Mouse (Mus musculus): Measurements from ENCODE around the gene Pacsin2. TPM values are rescaled to one million over a fixed set of nuclear protein-coding genes. Genes with fewer than 3 reads are reported as not detected.
"Not testable (repeated sequence)": the region's sequence is repeated elsewhere in the genome, so short reads cannot be mapped to it uniquely, and the experiment has no call there.

The Pacsin2 gene
- polyA plus RNA-seq, 1 experiment from 2014 or later: 82.4 TPM

- peak overlapping the region; percentile 37 for H3K27ac ChIP-seq
- WGBS: 68% methylated on average over 5 of the region's 5 CpGs
- no peak overlapping the region for H3K4me3 ChIP-seq
- peaks cover 9% of the 10 kb centered on the region; the same call in 1 of the 2 replicates for H3K36me3 ChIP-seq
- no peaks in the 10 kb centered on the region for H3K9me3 ChIP-seq
- no peak for DNase-seq (ENCODE audit: low spot score)
- H3K4me1 ChIP-seq: peaks cover 70% of the 10 kb centered on the region
- no peaks in the 10 kb centered on the region for H3K27me3 ChIP-seq (ENCODE audit: insufficient read depth, poor library complexity, severe bottlenecking)
Observed at GRCm38 (mm10) chr15:83407502-83407901, 56.9 kb downstream of the Pacsin2 start.

GRCm38 (mm10) chr15:83405866-83406265 lies 58.5 kb downstream of the Pacsin2 start:
- H3K27ac ChIP-seq; H3K4me3 ChIP-seq; H3K9me3 ChIP-seq; H3K27me3 ChIP-seq (ENCODE audit: insufficient read depth, poor library complexity, severe bottlenecking); DNase-seq (ENCODE audit: low spot score): not testable (repeated sequence)
- H3K4me1 ChIP-seq: peaks cover 68% of the 10 kb centered on the region
- WGBS: 82% methylated on average over 23 of the region's 40 CpGs
- H3K36me3 ChIP-seq: peaks cover 13% of the 10 kb centered on the region; the same call in 1 of the 2 replicates

- WGBS: 81% methylated on average over 3 of the region's 3 CpGs
- H3K4me1 ChIP-seq: peaks cover 60% of the 10 kb centered on the region
- H3K9me3 ChIP-seq: no peaks in the 10 kb centered on the region
- DNase-seq (ENCODE audit: low spot score): no peak
- no peaks in the 10 kb centered on the region for H3K27me3 ChIP-seq (ENCODE audit: insufficient read depth, poor library complexity, severe bottlenecking)
- no peak overlapping the region for H3K27ac ChIP-seq
- H3K4me3 ChIP-seq: no peak overlapping the region
- peaks cover 17% of the 10 kb centered on the region; the same call in 1 of the 2 replicates for H3K36me3 ChIP-seq
Observed at GRCm38 (mm10) chr15:83404008-83404407, 60.4 kb downstream of the Pacsin2 start.

- DNase-seq (ENCODE audit: low spot score): no peak
- Histone ChIP-seq H3K36me3 (peaks cover 17% of the 10 kb centered on the region; the same call in 1 of the 2 replicates), H3K9me3 (no peaks in the 10 kb centered on the region), H3K27me3 (ENCODE audit: insufficient read depth, poor library complexity, severe bottlenecking) (no peaks in the 10 kb centered on the region), H3K4me1 (peaks cover 50% of the 10 kb centered on the region), H3K4me3 (no peak overlapping the region), H3K27ac (no peak overlapping the region)
- WGBS: 74% methylated on average over 5 of the region's 5 CpGs
Observed at GRCm38 (mm10) chr15:83403016-83403415, 61.4 kb downstream of the Pacsin2 start.

GRCm38 (mm10) chr15:83392722-83393121 lies 71.7 kb downstream of the Pacsin2 start:
- Histone ChIP-seq H3K4me3 (no peak overlapping the region), H3K36me3 (peaks cover 40% of the 10 kb centered on the region), H3K9me3 (no peaks in the 10 kb centered on the region), H3K27me3 (ENCODE audit: insufficient read depth, poor library complexity, severe bottlenecking) (no peaks in the 10 kb centered on the region), H3K27ac (no peak overlapping the region), H3K4me1 (peaks cover 22% of the 10 kb centered on the region)
- DNase-seq (ENCODE audit: low spot score): no peak
- 84% methylated on average over 2 of the region's 2 CpGs for WGBS

GRCm38 (mm10) chr15:83387911-83388310 lies 76.5 kb downstream of the Pacsin2 start:
- WGBS: 79% methylated on average over 2 of the region's 2 CpGs
- Histone ChIP-seq H3K4me3 (no peak overlapping the region), H3K27me3 (ENCODE audit: insufficient read depth, poor library complexity, severe bottlenecking) (no peaks in the 10 kb centered on the region), H3K9me3 (no peaks in the 10 kb centered on the region), H3K36me3 (peaks cover 80% of the 10 kb centered on the region), H3K27ac (no peak overlapping the region), H3K4me1 (no peaks in the 10 kb centered on the region)
- DNase-seq (ENCODE audit: low spot score): no peak

- peaks cover 94% of the 10 kb centered on the region for H3K36me3 ChIP-seq
- H3K4me3 ChIP-seq: no peak overlapping the region
- no peaks in the 10 kb centered on the region for H3K9me3 ChIP-seq
- H3K4me1 ChIP-seq: no peaks in the 10 kb centered on the region
- H3K27ac ChIP-seq: peak overlapping the region; percentile 11; the same call in 1 of the 2 replicates
- 81% methylated on average over 2 of the region's 2 CpGs for WGBS
- no peak for DNase-seq (ENCODE audit: low spot score)
- H3K27me3 ChIP-seq (ENCODE audit: insufficient read depth, poor library complexity, severe bottlenecking): no peaks in the 10 kb centered on the region
Observed at GRCm38 (mm10) chr15:83383633-83384032, 80.8 kb downstream of the Pacsin2 start.

- no peaks in the 10 kb centered on the region for H3K9me3 ChIP-seq
- H3K27ac ChIP-seq: no peak overlapping the region
- WGBS: 82% methylated on average over 5 of the region's 5 CpGs
- no peak overlapping the region for H3K4me3 ChIP-seq
- H3K36me3 ChIP-seq: peaks cover 94% of the 10 kb centered on the region
- H3K4me1 ChIP-seq: no peaks in the 10 kb centered on the region
- no peaks in the 10 kb centered on the region for H3K27me3 ChIP-seq (ENCODE audit: insufficient read depth, poor library complexity, severe bottlenecking)
- DNase-seq (ENCODE audit: low spot score): no peak
Observed at GRCm38 (mm10) chr15:83383136-83383535, 81.3 kb downstream of the Pacsin2 start.

GRCm38 (mm10) chr15:83382467-83382866 lies 81.9 kb downstream of the Pacsin2 start:
- Histone ChIP-seq H3K36me3 (peaks cover 94% of the 10 kb centered on the region), H3K27ac (no peak overlapping the region), H3K27me3 (ENCODE audit: insufficient read depth, poor library complexity, severe bottlenecking) (no peaks in the 10 kb centered on the region), H3K4me1 (0 out of 2 replicates have a peak, but pooled peaks cover 6% of the 10 kb centered on the region), H3K4me3 (no peak overlapping the region), H3K9me3 (no peaks in the 10 kb centered on the region)
- 94% methylated on average over 4 of the region's 4 CpGs for WGBS
- DNase-seq (ENCODE audit: low spot score): no peak

GRCm38 (mm10) chr15:83377153-83377552 lies 87.3 kb downstream of the Pacsin2 start:
- WGBS: 64% methylated on average over 4 of the region's 4 CpGs
- Histone ChIP-seq H3K27ac (no peak overlapping the region), H3K36me3 (peaks cover 64% of the 10 kb centered on the region), H3K4me3 (no peak overlapping the region), H3K4me1 (peaks cover 24% of the 10 kb centered on the region), H3K9me3 (no peaks in the 10 kb centered on the region), H3K27me3 (ENCODE audit: insufficient read depth, poor library complexity, severe bottlenecking) (no peaks in the 10 kb centered on the region)
- no peak for DNase-seq (ENCODE audit: low spot score)

GRCm38 (mm10) chr15:83375136-83375535 lies 89.3 kb downstream of the Pacsin2 start:
- WGBS: 52% methylated on average over 4 of the region's 4 CpGs
- H3K36me3 ChIP-seq: peaks cover 45% of the 10 kb centered on the region
- DNase-seq (ENCODE audit: low spot score): no peak
- H3K27ac ChIP-seq: no peak overlapping the region
- no peaks in the 10 kb centered on the region for H3K27me3 ChIP-seq (ENCODE audit: insufficient read depth, poor library complexity, severe bottlenecking)
- no peak overlapping the region for H3K4me3 ChIP-seq
- no peaks in the 10 kb centered on the region for H3K9me3 ChIP-seq
- H3K4me1 ChIP-seq: peaks cover 24% of the 10 kb centered on the region

- Histone ChIP-seq H3K4me3 (no peak overlapping the region), H3K4me1 (peaks cover 24% of the 10 kb centered on the region), H3K27me3 (ENCODE audit: insufficient read depth, poor library complexity, severe bottlenecking) (no peaks in the 10 kb centered on the region), H3K9me3 (no peaks in the 10 kb centered on the region), H3K36me3 (peaks cover 39% of the 10 kb centered on the region), H3K27ac (no peak overlapping the region)
- DNase-seq (ENCODE audit: low spot score): no peak
Observed at GRCm38 (mm10) chr15:83374076-83374475, 90.3 kb downstream of the Pacsin2 start.

- not testable (repeated sequence) for H3K36me3 ChIP-seq; H3K4me1 ChIP-seq; H3K27me3 ChIP-seq (ENCODE audit: insufficient read depth, poor library complexity, severe bottlenecking); H3K4me3 ChIP-seq; H3K9me3 ChIP-seq; H3K27ac ChIP-seq; DNase-seq (ENCODE audit: low spot score)
- 81% methylated on average over 4 of the region's 4 CpGs for WGBS
Observed at GRCm38 (mm10) chr15:83368702-83369101, 95.7 kb downstream of the Pacsin2 start.

- 88% methylated on average over 2 of the region's 2 CpGs for WGBS
- Histone ChIP-seq H3K36me3 (peaks cover 4% of the 10 kb centered on the region; the same call in 1 of the 2 replicates), H3K27me3 (ENCODE audit: insufficient read depth, poor library complexity, severe bottlenecking) (peaks cover 8% of the 10 kb centered on the region), H3K9me3 (no peaks in the 10 kb centered on the region), H3K4me1 (peaks cover 9% of the 10 kb centered on the region), H3K27ac (no peak overlapping the region), H3K4me3 (no peak overlapping the region)
- DNase-seq (ENCODE audit: low spot score): no peak
Observed at GRCm38 (mm10) chr15:83368261-83368660, 96.1 kb downstream of the Pacsin2 start.

All from heart, embryonic 10.5 days (tissue).